Mouse (Mus musculus) layer of hippocampus, postnatal 36 days (tissue): ENCODE results near the gene Spock1. TPM values are rescaled to one million over a fixed set of nuclear protein-coding genes. Genes with fewer than 3 reads are reported as not detected.
A peak's percentile ranks its signal among the peaks of the same experiment; 100 is the strongest.

Source experiments
- DNase-seq, 2 experiments: peaks; one replicate each; pipeline ENCODE4 v3.0.0; 2022
- total RNA-seq, 2 experiments: library from RNA; stranded (reverse); gene quantifications; 2 replicates each; pipeline ENCODE4 v1.2.3; 2021

Gene Spock1
- 100 to 1,000 TPM; 180 to 222 TPM for total RNA-seq

DNA sequence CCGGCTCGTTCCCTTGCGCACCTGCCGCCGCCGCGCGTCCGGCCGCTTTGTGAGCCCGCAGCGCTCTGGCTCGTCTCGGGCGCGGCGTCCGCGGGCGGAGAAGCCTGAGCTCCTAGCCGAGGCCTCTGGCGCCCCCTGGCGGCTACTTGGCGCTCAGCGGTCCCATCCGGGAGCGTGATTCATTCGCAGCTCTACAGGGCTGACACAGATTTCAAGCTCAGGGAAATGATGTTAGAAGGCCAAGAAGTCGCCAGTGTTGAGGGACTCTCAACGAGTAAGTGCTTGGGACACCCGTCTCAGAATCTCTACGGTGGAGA lies at the start of gene Spock1:
Gene Spock1 (minus strand): TSS at position 67 of the 317 bp plus-strand sequence.
- peak; percentile 87 to 89 for DNase-seq

- no peak for DNase-seq
Measured at GRCm38 (mm10) chr13:57950091-57950490, 42.0 kb upstream of the Spock1 start.

- no peak for DNase-seq
Measured at GRCm38 (mm10) chr13:57949513-57949912, 41.4 kb upstream of the Spock1 start.

DNA sequence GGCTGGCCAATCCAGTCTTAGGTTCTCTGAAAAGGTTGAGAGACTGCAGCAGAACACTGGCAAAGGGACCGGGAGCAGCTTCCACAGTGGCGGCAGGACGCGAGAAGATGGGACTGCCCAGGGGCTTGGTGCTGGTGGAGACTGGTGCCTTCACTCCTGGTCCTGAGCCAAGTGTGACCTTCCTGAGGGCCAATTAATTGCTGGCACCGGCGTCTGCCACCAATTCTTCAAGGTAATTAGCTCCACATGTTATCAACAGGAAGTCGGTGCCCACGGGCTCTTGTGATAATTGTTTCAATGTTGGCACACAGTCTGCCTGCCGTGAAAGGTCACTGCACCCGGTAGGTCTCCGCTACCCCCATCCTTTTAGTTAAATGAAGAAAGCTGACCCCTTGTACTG lies 37.1 kb upstream of the Spock1 start:
- no peak for DNase-seq

DNA sequence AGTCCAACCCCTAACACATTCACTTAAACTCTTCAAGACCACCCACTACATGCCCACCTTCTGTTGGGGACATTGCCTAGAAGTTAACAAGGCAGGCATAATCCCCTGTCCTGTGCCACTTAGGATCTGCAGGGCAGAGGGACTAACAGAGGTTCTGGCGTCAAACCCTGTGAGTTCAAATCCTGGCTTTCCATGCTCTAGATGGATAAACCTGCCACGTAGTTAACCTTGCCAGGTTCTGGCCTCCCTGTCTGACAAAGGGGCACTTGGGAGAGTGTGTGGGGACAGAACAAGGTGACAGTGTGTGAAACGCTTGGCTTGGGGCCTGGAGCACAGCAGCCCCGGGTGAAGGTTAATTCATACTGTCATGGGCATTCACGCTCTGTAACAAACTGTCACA lies 36.3 kb upstream of the Spock1 start:
- DNase-seq, result no peak

- DNase-seq, result no peak
Measured at GRCm38 (mm10) chr13:57943900-57944299, 35.8 kb upstream of the Spock1 start.

- DNase-seq, result peak in 1 of 2 experiments; percentile 8
Measured at GRCm38 (mm10) chr13:57937463-57938229, 29.5 kb upstream of the Spock1 start.

DNA sequence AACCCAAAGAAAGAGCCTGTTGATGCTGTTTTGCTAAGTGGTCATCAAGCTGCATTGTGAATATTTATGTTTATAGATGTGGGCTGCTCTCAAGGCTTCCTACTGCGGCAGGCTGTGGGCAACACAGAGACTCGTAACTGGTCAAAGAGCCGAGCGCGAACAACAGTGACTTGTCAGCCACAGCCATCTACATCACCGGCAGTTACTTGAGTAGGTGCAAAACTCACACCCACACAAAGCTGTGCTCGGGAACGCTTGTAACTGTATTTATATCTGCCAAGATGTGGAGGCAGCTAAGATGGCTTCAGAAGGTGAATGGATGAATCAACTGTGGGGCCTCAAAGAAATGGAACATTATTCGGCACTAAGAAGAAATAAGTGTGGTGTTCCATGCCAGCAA lies 23.9 kb upstream of the Spock1 start:
- no peak for DNase-seq

GRCm38 (mm10) chr13:57931376-57931775 lies 23.2 kb upstream of the Spock1 start:
- no peak for DNase-seq

DNA sequence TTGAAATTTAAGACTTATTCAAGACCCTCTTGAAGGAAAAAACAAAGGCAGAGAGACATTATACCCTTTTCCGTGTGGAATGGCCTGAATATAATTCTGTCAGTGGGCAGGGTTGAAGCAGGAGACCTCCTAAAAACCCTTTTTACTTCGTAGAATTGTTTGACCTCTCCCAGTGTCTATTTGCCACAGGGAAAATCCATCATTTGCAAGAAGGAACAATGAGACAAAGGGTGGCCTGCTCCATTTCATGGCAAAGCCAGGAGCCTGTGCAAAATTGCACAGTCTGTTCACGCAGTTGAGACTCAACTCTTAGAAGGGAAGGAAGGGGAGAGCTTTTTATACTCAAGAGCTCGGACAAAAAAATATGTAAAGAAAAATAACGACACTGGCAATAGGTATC lies 22.6 kb upstream of the Spock1 start:
- DNase-seq, result no peak

DNA sequence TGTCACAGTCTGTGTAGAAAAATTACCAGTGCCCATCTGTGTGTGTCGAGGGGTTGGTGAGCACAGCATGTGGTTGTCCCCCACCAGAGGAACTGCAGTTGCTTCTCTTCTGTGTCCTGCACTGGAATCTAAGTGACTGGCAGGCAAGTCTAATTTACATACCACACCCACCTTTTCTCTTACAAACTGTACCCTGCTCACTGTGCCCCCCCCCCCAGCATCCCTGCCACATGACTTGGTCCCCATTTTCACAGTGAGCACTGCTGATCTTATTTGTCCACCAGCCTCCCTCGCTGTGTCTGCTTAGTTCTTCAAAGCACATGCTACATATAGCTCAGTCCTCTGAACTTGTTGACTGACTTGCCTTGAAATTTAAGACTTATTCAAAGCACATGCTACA lies 22.2 kb upstream of the Spock1 start:
- DNase-seq, result no peak

GRCm38 (mm10) chr13:57919947-57920346 lies 11.8 kb upstream of the Spock1 start:
- DNase-seq, result no peak

- no peak for DNase-seq
Measured at GRCm38 (mm10) chr13:57911171-57911570, 3.0 kb upstream of the Spock1 start.

GRCm38 (mm10) chr13:57907428-57908265 lies 485 bp downstream of the Spock1 start:
- DNase-seq, result no peak

GRCm38 (mm10) chr13:57894597-57894996 lies 13.5 kb downstream of the Spock1 start:
- DNase-seq, result no peak

GRCm38 (mm10) chr13:57889708-57890107 lies 18.4 kb downstream of the Spock1 start:
- no peak for DNase-seq

- DNase-seq, result no peak
Measured at GRCm38 (mm10) chr13:57889050-57889449, 19.1 kb downstream of the Spock1 start.

DNA sequence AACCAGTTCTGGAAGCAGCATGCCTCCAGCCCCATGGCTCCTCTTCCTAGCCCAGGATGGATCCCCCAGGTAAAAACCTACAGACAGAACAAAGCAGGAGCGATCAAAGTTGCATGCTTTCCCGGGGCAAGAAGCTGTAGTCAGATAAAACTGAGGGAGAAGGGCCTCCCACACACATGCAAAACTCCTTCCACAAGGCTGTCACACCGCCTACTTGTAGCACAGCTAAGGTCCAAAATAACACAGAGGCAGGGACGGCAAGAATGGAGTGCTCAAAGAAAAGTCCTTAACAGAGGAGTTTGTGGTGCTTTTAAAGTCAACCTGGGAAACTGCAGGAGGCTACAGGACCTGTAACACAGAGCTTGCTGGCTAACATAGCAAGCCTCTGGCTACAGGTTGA lies 28.3 kb downstream of the Spock1 start:
- no peak for DNase-seq

DNA sequence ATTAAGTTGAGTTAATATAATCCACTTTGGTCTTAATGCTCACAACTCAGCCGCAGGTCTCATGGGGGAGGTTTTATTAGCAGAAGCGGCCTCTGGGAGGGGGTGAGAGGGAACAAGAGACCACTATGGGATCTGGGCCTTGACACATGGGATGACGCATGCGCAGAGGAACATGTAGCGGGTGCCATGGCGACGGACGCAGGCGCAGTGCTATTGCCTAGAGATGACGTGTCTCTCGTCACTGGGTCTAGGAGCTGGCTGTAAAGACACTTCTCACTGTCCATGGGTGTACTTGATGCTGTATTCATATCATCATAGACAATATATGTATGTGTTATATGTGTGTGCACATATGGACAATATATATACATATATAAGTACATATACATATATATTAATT lies 29.3 kb downstream of the Spock1 start:
- no peak for DNase-seq

DNA sequence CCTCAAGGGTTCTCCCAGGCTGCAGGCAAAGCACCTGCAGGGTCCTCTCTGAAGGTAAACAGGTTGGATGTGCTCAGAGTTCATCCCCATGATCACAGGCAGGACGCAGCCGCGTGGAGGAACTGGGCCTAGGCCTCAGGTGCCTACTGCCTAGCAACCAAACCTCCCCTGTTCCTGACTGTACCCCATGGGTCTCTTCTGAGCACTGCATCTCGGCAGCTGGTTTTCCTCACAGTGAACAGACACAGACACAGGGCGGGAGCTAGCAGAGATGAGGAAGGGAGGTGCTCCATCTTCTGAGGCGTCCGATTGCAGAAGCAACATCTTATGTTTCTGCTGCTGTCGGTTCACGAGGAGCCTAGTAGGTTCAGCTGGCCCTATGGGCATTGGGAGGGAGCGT lies 30.4 kb downstream of the Spock1 start:
- no peak for DNase-seq

DNA sequence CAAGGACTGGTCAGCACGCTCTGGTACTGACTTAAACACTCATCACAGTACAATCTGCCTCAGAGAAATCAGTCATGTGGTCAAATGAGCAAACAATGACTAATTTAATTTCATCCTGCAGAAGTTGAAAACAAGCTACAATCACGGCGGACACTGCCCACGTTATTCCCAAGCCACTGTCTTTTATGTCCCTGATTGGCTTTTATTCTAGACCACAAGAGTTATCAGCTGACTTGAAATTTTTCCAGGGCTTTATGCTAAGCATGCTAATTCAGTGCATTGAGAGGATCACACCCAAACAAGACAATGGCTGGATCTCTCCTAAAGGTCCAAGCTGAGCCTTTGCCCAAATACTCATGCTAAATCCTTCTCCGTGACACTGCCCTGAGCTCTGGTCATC lies 31.2 kb downstream of the Spock1 start:
- no peak for DNase-seq

DNA sequence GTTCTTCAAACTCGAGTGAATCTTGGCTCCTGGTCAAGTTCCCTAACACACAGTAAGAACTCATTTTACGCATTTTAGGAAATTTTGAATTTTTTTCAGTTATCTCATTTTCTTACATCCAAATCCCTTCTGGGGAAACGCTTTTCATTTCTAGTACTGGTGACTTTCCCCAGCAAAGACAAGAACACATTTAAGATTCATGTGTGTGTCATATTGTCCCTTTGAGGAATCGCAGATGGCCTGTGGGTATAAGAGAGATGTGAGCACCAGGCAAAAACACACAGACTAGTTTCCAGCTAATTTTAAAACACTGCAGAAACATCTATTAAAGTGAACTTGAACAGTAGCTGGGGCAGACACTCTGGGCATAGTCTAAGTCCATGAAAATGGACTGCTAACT lies 38.1 kb downstream of the Spock1 start:
- no peak for DNase-seq

DNA sequence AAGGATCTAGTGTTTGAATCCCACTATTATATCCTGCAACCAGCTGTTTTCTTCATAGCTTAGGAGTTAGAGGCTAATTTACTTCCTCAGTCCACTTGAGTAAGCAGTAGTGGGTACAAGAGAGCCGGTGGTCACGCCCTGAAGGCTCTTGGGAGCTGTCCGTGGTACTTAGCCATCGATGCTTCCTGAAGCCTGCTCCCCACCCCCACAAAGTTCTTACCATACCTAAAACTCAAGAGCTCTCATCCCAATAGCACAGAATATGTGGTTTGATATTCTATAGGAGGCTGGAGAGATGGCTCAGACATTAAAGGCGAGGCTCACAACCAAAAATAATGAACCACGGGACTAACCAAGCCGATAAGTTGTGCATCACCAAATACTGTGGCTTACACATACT lies 40.5 kb downstream of the Spock1 start:
- no peak for DNase-seq

DNA sequence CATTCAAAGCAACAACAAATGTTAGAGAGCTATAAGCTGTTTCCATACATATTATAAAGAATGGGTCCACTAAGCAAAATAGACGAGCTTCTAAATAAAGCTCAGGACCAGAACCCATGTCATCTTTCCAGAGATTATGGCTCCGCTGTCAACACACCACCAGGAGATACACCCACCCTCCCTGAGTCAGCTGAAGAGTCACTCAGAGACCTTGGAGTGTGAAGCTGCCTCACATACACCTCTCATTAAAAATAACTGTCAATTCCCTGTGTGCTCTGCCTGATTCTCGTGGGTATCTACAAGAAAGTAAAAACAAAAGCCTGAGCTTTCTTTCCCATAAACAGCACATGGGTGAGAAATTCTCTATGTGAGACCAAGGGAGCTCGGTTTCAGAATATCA lies 43.1 kb downstream of the Spock1 start:
- no peak for DNase-seq
